Mouse (Mus musculus): ENCODE results near the gene Pdcd6. TPM values are rescaled to one million over a fixed set of nuclear protein-coding genes. Genes with fewer than 3 reads are reported as not detected.

Gene Pdcd6
- polyA plus RNA-seq, 1 experiment, result not detected

- no peak overlapping the region for H3K27ac ChIP-seq (ENCODE audit: insufficient read depth, low read depth, low read length)
- 90% methylated on average over 7 of the region's 7 CpGs for WGBS
- no peak overlapping the region for H3K4me3 ChIP-seq (ENCODE audit: insufficient read depth, low read depth, low read length)
- TF ChIP-seq POLR2A (IDR thresholded peaks at IDR 0.05; ENCODE audit: insufficient read depth, low read depth, low read length) (no peak), CTCF (IDR thresholded peaks at IDR 0.05; ENCODE audit: insufficient read depth, low read depth, low read length) (no peak)
- peaks cover 4% of the 10 kb centered on the region; the same call in 1 of the 2 replicates for H3K4me1 ChIP-seq (ENCODE audit: control insufficient read depth, insufficient read depth, low read length)
These were observed 21.0 kb downstream of the Pdcd6 start for GRCm38 (mm10) chr13:74296376-74296775.

DNA sequence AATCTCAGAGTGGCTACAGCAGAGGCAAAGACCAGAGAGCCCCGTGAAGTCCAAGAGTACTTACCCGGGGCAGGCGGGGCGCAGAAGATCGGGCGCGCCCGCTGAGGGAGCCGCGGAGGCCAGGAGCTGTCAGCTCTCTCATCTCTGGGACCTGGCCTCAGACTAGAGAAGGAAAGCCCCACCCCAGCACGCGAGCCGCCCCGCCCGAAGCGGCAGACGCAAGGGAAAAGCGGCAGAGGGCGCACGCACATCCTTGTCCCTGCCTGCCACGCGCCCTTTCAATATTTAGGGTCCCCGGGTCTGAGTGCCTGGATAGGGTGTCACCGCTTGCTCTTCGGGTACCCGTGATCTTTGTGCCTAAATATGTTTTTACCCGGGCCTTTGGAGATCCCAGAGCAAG lies 25.2 kb downstream of the Pdcd6 start, which contains the start of gene Ahrr:
Gene Ahrr (minus strand): TSS at position 165 of the 400 bp plus-strand sequence.
- TF ChIP-seq CTCF (IDR thresholded peaks at IDR 0.05; ENCODE audit: insufficient read depth, low read depth, low read length) (no peak), POLR2A (IDR thresholded peaks at IDR 0.05; ENCODE audit: insufficient read depth, low read depth, low read length) (no peak)
- Histone ChIP-seq H3K4me1 (ENCODE audit: control insufficient read depth, insufficient read depth, low read length) (peaks cover 4% of the 10 kb centered on the region; the same call in 1 of the 2 replicates), H3K27ac (ENCODE audit: insufficient read depth, low read depth, low read length) (no peak within 1 kb of the TSS), H3K4me3 (ENCODE audit: insufficient read depth, low read depth, low read length) (no peak within 1 kb of the TSS)
- WGBS, result 2% methylated on average over 27 of the region's 27 CpGs

DNA sequence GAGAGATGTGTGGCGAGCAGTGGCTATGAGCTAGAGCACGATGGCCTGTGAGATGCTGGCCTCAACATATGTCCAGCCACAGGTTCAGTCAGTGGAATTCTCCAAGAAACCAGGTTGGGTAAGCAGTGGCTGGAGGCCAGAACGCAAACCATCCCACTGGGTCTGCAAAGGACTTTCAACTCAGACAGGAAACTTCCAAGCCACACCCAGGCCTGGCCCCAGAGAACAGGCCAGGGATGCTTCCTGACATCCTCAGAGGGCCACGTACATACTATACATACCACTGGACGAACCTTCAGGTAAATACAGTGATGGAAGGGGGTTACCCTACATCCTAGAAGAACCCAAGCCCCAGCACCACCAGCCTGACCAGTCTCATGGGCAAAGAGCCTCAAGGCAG lies 27.7 kb downstream of the Pdcd6 start:
- Histone ChIP-seq H3K4me3 (ENCODE audit: insufficient read depth, low read depth, low read length) (no peak overlapping the region), H3K4me1 (ENCODE audit: control insufficient read depth, insufficient read depth, low read length) (peaks cover 4% of the 10 kb centered on the region; the same call in 1 of the 2 replicates), H3K27ac (ENCODE audit: insufficient read depth, low read depth, low read length) (no peak overlapping the region)
- TF ChIP-seq POLR2A (IDR thresholded peaks at IDR 0.05; ENCODE audit: insufficient read depth, low read depth, low read length) (no peak), CTCF (IDR thresholded peaks at IDR 0.05; ENCODE audit: insufficient read depth, low read depth, low read length) (no peak)
- 88% methylated on average over 5 of the region's 5 CpGs for whole genome bisulfite sequencing

DNA sequence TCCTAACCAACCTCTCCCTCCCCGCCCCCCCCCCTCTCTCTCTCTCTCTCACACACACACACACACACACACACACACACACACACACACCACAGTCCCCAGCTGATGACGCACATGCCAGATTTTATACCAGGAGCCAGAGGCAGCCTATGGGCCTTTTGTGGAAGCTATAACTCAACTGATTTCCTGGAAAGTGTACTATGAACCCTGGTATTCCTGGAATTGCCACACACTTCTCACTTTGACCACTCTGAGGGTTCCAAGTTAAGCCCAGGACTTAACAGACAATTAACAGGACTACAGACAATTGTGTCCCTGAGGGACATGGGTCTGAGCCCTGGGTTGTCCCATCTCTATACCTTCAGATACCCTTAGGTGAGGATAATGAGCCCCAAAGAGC lies 35.1 kb downstream of the Pdcd6 start:
- Histone ChIP-seq H3K4me1 (ENCODE audit: control insufficient read depth, insufficient read depth, low read length) (no peaks in the 10 kb centered on the region), H3K4me3 (ENCODE audit: insufficient read depth, low read depth, low read length) (no peak overlapping the region)
- WGBS, result 95% methylated on average over 1 of the region's 2 CpGs

DNA sequence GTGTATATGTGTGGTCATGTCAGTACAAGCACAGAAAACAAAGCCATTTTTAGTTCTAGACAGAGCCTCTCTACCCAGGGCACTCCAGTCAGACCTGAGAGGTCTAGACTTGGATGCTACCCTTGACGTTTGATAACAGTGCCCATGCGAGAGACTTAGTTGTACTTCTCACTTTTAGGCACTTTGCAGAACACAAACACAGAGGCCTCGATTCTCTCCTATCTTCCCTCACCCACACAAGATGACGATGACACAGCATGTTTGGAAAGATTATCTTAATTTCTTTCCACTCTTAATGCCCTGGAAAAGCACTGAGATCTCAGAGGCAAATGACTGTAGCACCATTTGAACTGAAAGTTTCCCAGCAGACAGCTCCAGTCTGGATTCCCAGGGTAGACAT lies 41.7 kb downstream of the Pdcd6 start:
- Histone ChIP-seq H3K27ac (ENCODE audit: insufficient read depth, low read depth, low read length) (no peak overlapping the region), H3K4me3 (ENCODE audit: insufficient read depth, low read depth, low read length) (no peak overlapping the region), H3K4me1 (ENCODE audit: control insufficient read depth, insufficient read depth, low read length) (no peaks in the 10 kb centered on the region)
- 83% methylated on average over 4 of the region's 4 CpGs for whole genome bisulfite sequencing
- TF ChIP-seq CTCF (IDR thresholded peaks at IDR 0.05; ENCODE audit: insufficient read depth, low read depth, low read length) (no peak), POLR2A (IDR thresholded peaks at IDR 0.05; ENCODE audit: insufficient read depth, low read depth, low read length) (no peak)

More for the DNA sequence above, 35.1 kb downstream of the Pdcd6 start:
- H3K27ac ChIP-seq (ENCODE audit: insufficient read depth, low read depth, low read length), result no peak overlapping the region
- TF ChIP-seq POLR2A (IDR thresholded peaks at IDR 0.05; ENCODE audit: insufficient read depth, low read depth, low read length), result no peak
- TF ChIP-seq CTCF (IDR thresholded peaks at IDR 0.05; ENCODE audit: insufficient read depth, low read depth, low read length), result no peak

- TF ChIP-seq POLR2A (IDR thresholded peaks at IDR 0.05; ENCODE audit: insufficient read depth, low read depth, low read length) (no peak), CTCF (IDR thresholded peaks at IDR 0.05; ENCODE audit: insufficient read depth, low read depth, low read length) (peak; percentile 17; the same call in 1 of the 2 replicates)
- H3K4me1 ChIP-seq (ENCODE audit: control insufficient read depth, insufficient read depth, low read length), result peaks cover 9% of the 10 kb centered on the region
- H3K4me3 ChIP-seq (ENCODE audit: insufficient read depth, low read depth, low read length), result peak overlapping the region; percentile 45
- 14% methylated on average over 10 of the region's 10 CpGs for WGBS
- H3K27ac ChIP-seq (ENCODE audit: insufficient read depth, low read depth, low read length), result no peak overlapping the region
These were observed 57.0 kb downstream of the Pdcd6 start for GRCm38 (mm10) chr13:74260231-74260992.

DNA sequence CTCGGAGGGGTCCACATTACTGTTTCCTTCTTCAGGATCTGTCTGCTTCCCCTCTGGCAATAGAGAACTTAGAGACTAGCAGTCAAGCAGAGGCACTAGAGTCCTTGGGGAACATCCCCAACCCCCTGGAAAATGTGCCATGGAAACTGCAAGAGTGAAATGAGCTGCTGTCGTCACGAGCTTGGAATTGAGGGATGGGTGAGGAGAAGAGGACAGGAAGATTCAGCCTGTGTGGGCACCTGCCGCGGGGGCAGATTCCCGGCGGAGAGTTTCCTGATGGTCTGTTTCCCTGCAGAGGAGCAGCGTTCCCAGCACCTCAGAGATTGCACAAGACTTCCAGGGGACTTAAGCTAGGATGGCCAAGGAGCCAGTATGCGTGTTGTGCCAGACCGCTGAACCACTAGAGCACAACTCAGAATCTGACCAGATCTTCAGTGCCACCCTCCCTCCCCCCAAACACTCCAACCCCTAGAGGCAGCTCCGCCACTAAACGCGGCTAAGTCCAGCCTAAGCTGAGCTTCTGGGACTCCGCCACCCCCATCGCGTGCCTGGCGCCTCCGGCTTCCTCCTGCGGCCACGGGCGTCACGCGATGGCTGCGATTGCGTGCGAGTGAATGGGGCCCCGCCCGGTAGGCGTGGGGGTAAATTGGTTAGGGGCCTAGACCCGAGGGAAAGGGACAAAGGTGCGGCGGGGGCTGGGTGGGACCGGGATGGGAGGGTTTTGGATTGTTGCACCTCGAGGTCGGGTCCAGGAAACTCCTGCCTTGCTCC lies 57.7 kb downstream of the Pdcd6 start:
- Histone ChIP-seq H3K4me1 (ENCODE audit: control insufficient read depth, insufficient read depth, low read length) (peaks cover 9% of the 10 kb centered on the region), H3K27ac (ENCODE audit: insufficient read depth, low read depth, low read length) (no peak overlapping the region), H3K4me3 (ENCODE audit: insufficient read depth, low read depth, low read length) (peak overlapping the region; percentile 45)
- WGBS, result 7% methylated on average over 35 of the region's 35 CpGs
- TF ChIP-seq POLR2A (IDR thresholded peaks at IDR 0.05; ENCODE audit: insufficient read depth, low read depth, low read length), result no peak
- TF ChIP-seq CTCF (IDR thresholded peaks at IDR 0.05; ENCODE audit: insufficient read depth, low read depth, low read length), result no peak

Other genes starting within 250 kb of the Pdcd6 start
- not detected in 2 replicates for gene Slc9a3, start 196.1 kb downstream of the Pdcd6 start, polyA plus RNA-seq (2012; ENCODE audit: insufficient read depth, insufficient read length, low replicate concordance, missing spikeins)
- not detected in 2 replicates for gene Exoc3, start 108.8 kb downstream of the Pdcd6 start, polyA plus RNA-seq (2012; ENCODE audit: insufficient read depth, insufficient read length, low replicate concordance, missing spikeins)
- gene Ahrr, start 25.2 kb downstream of the Pdcd6 start, polyA plus RNA-seq (2012; ENCODE audit: insufficient read depth, insufficient read length, low replicate concordance, missing spikeins), result not detected in 2 replicates
- gene Sdha, start 32.7 kb upstream of the Pdcd6 start, polyA plus RNA-seq (2012; ENCODE audit: insufficient read depth, insufficient read length, low replicate concordance, missing spikeins), result 516 TPM in 1 of 2 replicates, not detected in the other
- not detected in 2 replicates for gene Ccdc127, start 32.7 kb upstream of the Pdcd6 start, polyA plus RNA-seq (2012; ENCODE audit: insufficient read depth, insufficient read length, low replicate concordance, missing spikeins)
- gene Lrrc14b, start 46.4 kb upstream of the Pdcd6 start, polyA plus RNA-seq (2012; ENCODE audit: insufficient read depth, insufficient read length, low replicate concordance, missing spikeins), result not detected in 2 replicates
- gene Zfp72, start 73.3 kb upstream of the Pdcd6 start, polyA plus RNA-seq (2012; ENCODE audit: insufficient read depth, insufficient read length, low replicate concordance, missing spikeins), result not detected in 2 replicates
- gene Ftl1-ps1, start 82.1 kb upstream of the Pdcd6 start, polyA plus RNA-seq (2012; ENCODE audit: insufficient read depth, insufficient read length, low replicate concordance, missing spikeins), result not detected in 2 replicates
- not detected in 2 replicates for gene Zfp825, start 176.4 kb upstream of the Pdcd6 start, polyA plus RNA-seq (2012; ENCODE audit: insufficient read depth, insufficient read length, low replicate concordance, missing spikeins)